Mouse (Mus musculus) monocyte, adult 2 months (primary cell): ENCODE measurements around the gene En2.

Experiments
- DNase-seq, 2 experiments: peaks; one replicate each; pipeline ENCODE4 v3.0.0; 2022; ENCODE audit warnings: low spot score in 2 of 2, low read depth in 1 of 2

Gene En2

DNA sequence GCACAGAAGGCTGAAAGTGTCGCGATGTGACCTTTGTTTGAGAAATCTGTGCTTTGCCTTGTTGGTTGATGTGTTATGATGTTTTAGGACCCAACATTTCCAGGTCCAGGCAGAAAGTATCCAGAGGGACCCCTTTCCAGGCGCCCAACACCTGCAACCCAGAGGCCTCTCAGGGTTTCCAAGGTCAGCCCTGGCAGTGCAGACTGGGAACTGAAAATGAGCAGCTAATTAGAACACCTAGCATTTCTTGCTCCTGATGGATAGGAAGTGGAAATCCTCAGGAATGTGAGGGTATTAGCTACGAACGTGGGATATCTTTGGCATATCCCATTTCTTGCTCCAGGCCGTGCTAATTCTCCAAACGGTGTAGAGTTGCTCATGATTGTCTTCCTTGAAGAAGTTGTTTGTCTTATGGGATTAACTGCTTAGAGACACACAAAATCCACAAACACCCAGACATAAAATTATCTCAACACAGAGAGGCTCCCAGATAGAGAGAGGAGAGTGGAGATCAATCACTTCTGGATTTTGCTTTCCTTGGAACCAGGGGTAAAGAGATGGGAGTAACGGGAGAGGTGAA, 5.5 kb upstream of the En2 start:
- DNase-seq, result no peak

DNA sequence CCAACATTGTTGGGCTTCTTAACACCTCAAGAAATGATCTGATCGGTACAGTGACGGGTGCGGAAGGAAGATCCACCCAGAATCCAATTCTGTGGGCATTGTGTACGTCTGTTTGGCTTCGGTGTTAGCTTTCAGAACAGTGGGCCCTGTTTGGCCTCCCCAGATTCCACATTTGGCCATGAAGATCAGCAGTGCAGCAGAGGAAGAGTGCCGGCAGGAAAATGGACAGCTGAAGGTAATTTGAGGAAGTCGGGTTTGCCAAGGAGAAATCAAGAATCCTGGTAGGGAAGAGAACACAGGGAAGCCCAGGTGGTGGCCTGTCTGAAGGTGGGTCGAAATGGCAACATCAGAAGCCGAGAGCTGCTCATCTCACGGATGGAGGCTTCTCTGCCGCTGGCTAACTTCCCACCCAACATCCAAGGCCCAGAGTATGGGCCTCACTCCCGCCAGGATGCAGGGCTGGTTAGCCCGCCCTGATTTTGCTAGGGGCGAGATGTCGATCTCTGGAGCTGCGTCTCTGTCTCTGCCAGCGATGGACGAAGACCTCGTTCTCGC, 4.0 kb upstream of the En2 start:
- no peak for DNase-seq

DNA sequence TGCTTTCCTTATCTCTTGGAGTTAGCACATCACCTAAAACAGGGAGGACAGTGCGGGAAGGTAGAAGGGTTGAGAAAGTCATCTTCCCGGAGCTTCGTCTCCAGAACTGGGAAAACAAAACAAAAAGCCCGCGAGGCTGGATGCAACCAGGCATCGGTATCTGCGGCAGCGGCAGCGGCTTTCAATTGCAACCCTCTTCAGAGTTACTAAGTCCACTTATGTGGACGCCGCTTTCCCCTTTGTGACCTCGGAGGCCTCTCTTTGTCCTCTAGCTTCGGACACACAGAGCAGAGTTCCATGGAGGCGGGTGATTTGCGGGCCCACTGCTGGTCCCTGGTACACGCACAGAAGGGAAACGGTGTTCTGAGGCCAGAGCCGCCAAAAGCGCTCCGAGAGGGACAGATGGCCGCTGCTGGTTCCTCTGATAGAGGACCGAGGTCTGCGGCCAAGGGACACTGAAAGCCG, 3.5 kb upstream of the En2 start:
- DNase-seq, result no peak

DNA sequence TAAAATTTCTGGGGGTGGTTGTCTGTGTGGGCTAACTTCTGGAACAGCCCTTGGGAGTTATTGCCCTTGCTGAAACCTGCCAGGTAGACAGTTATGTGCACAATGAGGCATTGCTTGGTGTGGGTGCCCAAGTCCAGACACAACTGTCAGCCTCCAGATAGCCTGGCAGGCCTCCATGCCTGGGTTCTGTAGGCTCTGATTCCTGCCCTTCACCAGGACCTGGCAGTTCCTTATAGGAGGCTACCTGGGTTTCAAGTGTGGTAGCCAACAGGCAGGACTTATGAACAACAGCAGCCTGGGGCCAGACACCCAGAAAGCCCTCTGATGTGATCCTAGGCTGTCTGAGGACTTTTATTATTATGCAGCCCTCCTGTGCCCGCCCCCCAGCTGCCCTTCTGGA, 1.6 kb upstream of the En2 start:
- DNase-seq, result no peak

DNA sequence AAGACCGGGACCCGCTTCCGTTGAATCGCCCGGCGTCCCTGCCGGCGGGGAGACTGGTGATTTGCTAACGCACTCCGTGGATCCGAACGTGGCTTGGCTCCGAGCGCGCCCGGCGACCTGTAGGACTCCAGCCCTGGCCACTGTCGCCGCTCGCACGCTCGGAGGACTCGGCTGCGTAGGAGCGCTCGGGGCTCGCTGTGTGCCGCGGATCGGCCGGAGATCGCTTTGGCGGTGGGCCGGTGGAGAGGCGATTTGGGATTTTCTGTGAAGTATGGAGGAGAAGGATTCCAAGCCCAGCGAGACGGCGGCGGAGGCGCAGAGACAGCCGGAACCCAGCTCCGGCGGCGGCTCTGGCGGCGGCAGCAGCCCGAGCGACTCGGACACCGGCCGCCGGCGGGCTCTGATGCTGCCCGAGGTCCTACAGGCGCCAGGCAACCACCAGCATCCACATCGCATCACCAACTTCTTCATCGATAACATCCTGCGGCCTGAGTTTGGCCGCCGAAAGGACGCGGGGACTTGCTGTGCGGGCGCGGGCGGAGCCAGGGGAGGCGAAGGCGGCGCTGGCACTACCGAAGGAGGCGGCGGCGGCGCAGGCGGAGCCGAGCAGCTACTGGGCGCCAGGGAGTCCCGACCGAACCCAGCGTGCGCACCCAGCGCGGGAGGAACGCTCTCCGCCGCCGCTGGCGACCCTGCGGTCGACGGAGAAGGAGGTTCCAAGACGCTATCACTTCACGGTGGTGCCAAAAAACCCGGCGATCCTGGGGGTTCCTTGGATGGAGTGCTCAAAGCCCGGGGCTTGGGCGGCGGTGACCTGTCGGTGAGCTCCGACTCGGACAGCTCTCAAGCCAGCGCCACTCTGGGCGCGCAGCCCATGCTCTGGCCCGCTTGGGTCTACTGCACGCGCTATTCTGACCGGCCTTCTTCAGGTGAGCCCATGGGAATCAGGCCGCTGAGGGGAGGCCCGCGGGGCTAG, 1.1 kb downstream of the En2 start:
- DNase-seq, result no peak

DNA sequence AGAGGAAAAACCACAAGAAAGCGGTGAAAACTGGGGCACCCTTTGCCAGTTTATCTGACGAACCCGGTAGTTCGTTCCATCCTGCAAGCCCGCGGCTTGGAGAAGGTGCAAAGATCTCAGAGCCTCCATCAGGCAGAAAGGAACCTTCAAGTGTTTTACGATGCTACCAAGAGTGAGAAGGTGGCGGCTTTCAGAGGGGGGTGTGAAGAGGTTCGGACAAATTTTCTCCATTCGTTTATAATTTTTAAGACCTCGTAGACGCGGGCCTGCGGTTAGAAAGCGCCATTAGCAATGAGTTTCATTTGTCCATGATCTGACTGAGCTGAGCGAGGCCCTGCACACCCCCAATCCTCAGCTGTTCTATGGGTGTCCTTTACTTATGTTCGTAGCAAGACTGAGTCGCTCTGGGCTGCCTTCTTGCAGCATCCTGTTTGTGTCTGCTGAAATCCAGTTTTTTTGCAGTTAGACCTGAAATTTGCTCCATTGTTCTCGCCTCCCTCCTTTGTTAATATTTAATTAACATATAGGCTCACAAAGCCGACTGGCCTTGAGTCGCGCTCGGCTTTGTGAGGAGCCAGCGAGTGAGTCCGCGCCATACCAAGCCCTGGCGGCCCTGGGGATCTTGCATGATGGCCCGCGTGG, 2.2 kb downstream of the En2 start:
- DNase-seq, result no peak

DNA sequence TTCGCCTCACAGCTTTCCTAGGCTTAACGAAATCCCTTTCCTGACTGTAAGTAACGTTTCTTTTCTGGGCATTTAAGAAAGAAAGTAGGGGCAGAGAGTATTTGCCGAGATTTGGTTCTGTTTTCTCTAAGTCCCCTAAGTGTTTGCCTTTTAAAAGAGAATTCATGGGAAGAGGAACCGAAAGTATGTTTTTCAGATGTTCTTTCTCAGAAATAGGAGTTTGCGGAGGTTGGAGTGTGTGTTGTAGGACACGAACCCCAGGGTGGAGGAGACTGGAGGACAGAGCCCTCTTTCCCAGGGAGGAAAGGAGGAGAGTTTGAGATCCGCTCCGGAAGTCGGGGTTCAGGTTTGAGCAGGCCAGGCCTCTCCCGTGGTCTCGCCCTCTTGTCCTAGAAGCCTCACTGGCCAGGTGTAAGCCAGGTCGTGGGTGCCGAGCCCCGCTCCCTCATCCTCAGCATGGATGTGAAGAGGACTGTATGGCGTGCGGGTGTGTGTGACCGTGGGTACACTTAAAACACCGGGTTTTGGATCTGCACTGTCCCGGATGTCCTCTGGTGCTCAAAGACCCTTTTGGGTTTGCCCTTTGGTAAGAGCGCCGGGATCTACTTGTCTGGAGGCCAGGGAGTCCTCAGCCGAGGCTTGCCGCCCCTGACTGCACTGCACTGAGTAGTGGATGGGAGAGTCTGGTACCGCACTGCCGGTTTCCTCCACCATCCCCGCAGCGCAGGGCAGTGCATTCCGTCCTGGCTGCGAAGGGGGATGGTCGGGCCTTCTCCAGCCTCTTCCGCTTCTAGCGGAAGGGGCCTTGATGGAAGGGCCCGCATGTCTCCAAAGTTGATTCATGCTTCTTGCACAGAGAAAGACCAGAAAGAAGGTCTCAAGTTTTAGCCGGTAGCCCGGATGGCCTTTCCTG, 3.0 kb downstream of the En2 start:
- no peak for DNase-seq

DNA sequence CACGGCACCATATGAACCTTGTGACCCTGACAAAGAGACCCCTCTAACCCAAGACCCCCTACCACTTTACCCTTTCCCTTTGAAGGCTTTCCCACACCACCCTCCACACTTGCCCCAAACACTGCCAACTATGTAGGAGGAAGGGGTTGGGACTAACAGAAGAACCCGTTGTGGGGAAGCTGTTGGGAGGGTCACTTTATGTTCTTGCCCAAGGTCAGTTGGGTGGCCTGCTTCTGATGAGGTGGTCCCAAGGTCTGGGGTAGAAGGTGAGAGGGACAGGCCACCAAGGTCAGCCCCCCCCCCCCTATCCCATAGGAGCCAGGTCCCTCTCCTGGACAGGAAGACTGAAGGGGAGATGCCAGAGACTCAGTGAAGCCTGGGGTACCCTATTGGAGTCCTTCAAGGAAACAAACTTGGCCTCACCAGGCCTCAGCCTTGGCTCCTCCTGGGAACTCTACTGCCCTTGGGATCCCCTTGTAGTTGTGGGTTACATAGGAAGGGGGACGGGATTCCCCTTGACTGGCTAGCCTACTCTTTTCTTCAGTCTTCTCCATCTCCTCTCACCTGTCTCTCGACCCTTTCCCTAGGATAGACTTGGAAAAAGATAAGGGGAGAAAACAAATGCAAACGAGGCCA, 3.8 kb downstream of the En2 start:
- DNase-seq, result no peak

DNA sequence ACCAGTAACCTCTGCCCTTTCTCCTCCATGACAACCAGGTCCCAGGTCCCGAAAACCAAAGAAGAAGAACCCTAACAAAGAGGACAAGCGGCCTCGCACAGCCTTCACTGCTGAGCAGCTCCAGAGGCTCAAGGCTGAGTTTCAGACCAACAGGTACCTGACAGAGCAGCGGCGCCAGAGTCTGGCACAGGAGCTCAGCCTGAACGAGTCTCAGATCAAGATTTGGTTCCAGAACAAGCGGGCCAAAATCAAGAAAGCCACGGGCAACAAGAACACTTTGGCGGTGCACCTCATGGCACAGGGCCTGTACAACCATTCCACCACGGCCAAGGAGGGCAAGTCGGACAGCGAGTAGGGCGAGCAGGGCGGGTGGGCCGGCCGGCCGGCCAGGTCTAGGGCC, 4.6 kb downstream of the En2 start:
- no peak for DNase-seq

DNA sequence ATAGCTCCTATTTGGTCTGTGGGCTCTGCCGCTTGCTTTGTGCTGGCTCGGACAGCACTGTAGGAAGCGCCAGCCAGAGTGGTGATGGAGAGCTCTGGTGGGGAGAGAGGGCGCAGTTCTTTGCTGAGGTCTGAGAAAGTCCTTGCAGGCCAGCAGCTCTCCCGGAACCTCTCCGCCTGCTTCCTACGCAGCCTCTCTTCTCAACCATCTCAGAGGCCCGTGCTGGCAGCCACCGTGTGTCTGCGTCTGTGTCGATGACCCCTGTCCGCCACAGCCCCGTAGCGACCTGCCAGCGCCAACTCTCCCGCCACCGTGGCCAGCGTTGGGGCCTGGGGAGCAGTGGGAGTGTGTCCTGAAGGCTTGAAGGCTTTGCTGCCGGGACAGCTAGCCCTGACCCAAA, 5.4 kb downstream of the En2 start:
- DNase-seq, result no peak

DNA sequence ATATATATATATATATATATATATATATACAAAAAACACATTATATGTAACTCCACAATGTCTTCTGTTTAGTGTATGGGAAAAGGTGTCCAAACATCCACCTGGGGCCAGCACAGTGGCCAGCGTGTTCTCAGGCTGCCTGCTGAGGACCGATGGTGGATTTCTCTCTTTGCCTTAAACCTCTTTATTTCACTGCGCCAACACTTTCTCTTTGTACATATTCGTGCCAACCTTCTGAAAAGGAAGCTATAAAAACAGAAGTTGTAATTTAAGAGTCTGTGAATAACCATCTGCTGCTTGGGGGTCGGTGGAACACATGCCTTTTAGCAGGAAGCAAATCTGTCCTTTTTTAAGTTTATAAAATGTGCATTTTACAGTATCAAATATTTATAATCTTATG, 6.2 kb downstream of the En2 start:
- no peak for DNase-seq

DNA sequence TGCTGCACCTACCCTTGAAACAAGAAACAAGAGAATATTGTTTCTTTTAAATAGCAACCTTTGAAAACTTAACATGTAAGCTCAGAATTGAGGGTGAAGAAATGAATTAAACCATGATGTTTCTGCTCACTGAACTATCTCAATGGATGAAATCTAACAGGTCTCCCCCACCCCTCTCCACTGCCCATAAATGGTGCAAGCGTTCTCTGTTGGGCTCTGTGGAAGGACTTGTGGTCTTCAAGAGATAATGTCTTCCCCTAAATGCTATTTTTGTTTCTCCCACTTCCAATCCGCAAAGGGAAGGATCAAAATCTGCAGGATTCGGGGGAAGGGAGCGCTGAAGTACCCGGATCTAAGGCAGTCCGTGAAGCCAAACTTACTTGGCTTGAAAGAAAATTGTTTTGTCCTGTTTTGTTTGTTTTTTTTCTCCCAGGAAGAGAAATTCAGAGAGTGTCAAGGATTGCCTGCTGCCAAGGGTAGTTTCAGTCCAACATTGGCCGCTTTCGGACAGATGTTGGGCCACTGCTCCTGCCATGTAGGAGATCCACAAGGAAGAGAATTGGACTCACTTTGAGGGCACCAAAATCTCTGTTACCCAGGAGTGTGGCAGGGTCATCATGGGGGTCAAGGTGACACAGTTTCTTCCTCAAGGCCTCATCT, 6.9 kb downstream of the En2 start:
- no peak for DNase-seq

DNA sequence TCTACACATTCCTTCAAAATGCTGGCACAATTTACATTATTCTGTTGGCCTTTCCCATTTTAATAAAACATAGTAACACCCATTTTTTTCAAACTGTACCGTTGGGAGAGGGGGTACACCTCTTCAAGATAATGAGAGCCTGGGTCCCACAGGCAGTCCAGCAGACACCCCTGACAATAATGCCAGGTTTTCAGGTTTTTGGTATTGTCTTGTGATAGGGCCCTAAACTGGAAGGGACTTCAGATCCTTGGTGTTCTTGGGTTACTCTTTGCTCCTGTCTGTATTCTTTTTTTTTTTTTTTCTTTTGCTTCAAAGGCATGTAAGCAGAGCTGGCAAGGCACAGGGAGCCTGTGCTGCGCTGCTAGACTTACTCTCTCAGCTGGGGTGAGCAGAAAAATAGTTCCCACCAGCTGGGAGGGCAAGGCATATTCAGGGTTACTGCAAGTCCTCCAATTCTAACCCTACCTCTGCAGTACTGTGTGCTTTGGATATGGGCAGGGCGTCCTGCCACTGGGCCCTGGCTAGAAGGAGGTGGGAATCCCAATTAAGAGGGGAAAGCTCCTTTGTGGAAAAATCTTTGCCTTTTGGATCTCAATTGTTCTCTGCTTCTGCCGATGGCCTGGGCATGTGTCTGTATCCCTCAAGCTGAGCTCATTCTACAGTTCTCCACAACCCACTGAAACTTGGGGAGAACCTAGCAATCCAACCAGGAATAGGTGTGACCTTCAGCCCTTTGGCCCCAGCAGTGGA, 7.6 kb downstream of the En2 start:
- DNase-seq, result no peak

DNA sequence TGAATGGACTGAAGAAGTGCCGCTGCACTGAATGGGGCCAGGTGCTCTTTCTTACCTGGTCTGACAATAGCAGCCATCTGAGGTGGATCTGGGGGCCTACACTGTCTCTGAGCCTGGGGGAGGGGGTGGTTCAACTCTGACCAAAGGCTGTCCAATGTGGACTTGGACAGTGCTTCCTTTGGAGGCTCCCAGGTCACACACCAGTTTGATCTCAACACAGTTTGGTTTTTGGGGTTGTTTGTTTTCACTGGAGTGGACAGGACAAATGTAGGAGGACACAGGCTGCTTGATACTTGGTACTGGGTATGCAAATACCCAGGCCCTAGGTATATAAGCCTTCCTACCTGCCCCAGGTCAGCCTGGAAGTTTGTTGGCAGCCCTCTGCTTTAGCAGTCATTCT, 8.2 kb downstream of the En2 start:
- no peak for DNase-seq

DNA sequence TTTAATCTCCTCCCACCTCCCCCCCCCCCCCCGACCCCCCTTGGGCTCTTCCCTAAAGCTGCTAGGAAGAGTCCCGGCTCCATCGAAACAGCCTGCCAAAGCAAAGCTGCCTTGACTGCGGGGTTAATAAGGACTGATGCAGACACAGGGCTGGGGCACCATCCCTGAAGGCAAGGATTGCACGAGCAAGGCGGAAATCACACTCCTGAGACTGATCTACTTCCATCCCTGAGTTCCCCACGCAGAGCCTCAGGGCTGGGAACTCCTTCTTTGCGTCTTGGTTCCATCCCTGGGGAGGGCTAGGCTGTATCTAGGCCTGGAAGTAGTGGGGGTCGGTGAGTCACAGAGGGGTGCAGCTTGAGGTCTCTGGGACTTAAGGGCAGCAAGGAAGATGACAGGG, 8.6 kb downstream of the En2 start:
- no peak for DNase-seq

DNA sequence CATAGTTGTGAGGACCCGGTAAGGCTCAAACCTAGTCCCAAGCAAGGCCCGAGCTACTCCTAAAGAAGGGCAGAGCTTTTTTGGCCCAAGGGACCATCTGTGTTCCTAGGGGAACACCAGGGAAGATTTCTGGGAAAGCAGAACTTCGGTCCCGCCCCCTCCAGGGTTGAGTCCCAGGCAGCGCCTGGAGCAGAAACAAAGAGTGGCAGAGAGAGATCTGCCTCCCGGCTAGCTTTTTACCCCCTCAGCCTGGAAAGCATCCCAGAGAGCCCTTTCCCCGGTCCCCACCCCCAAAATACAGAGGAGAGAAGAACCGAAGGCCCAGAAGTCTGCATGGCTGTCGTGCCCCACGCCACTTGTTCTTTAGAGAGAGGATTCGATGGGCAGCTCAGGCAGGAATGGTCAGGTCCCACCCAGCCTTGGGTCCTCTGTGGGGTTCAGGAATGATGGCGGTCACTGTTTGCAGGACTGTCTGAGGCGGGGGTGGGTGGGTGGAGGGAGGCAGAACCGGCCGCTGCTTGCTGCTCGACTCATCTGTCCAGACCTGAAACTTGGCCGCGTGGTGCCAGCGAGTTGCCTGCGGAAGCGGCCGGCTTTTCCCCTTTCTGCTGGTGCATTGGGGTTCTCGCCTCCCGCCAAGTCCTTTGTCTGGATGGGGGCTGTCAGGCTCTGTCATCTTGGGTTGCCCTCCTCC, 9.5 kb downstream of the En2 start:
- DNase-seq, result no peak

DNA sequence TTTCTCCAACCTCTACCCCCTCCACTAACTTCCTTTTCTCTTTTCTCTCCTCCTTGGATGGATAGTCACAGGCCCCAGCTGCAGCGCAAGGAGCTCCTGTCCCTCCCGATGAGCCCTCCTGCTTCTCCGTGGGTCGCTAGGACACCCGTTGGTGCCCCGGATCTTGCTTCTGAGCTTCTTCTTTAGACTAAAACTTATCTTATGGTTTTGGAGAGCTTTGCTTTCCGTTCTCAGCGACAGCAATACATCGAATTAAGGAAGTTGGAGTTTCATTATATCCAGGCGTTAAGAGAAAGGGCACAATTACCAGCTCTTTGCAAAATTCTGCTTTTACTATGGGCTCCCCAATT, 10.1 kb downstream of the En2 start:
- no peak for DNase-seq

DNA sequence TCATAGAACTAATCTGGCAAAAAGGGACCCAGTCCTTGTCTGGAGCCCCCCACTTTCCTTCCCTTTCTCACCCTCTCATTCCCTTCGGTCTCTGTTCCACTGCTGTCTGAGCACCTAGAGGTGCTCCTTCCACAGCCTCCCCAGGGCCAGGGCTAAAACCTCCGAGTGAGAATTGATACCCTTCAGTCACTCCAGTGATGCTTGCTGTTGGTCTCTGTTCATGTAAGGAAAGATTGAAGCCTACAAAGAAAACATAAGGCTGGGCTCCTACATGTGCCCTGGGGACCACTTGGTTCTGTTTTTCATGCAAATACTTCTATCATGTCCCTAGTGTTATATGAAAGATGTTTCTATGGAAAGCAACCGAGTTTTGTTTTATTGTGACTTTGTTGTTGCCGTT, 10.5 kb downstream of the En2 start:
- no peak for DNase-seq

DNA sequence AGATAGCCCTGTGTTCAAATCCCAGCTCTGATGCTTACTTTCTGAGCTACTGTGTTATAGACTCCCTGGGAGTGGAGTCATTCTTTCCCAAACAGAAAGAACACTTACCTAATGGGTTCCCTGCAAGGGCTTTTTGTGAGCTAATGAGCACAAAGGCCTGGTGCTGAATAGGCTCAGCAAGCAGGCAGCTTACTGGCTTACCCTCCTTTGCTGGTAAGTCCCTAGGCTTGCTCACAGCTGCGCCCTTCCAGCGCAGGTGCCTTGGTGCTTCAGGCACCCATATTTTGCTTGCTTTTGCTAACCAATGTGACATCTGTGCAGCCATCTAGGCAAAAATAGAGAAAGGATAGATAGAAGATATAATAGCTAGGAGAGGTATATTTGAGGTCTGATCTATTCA, 11.1 kb downstream of the En2 start:
- DNase-seq, result no peak
